Mouse (Mus musculus) neural tube, embryonic 15.5 days (tissue): ENCODE results near the gene Nfia. TPM values are rescaled to one million over a fixed set of nuclear protein-coding genes. Genes with fewer than 3 reads are reported as not detected.

Experiments
- ATAC-seq: fragments of 200-750 bp; cut with Nextera tagmentation; 2 replicates; pipeline ENCODE4 v1.8.0; 2017; ENCODE audit warnings: mild to moderate bottlenecking, moderate TSS enrichment, moderate library complexity; ENCODE audit not compliant: low FRiP score
- H3K27ac ChIP-seq: fragments of 300-500 bp; sonication (generic); replicated peaks from 2 replicates; pipeline ENCODE4 v1.5.1; 2015; ENCODE audit warnings: mild to moderate bottlenecking, inconsistent platforms
- H3K27me3 ChIP-seq: fragments of 300-500 bp; sonication (generic); replicated peaks from 2 replicates; pipeline ENCODE4 v1.6.1; 2015; ENCODE audit warnings: inconsistent platforms
- H3K36me3 ChIP-seq: fragments of 300-500 bp; sonication (generic); 2 replicates; pipeline ENCODE4 v1.6.1; 2015; ENCODE audit warnings: inconsistent platforms
- H3K4me1 ChIP-seq: fragments of 300-500 bp; sonication (generic); 2 replicates; pipeline ENCODE4 v1.6.1; 2015; ENCODE audit warnings: inconsistent platforms
- H3K4me2 ChIP-seq: fragments of 300-500 bp; sonication (generic); 2 replicates; pipeline ENCODE4 v1.6.1; 2015; ENCODE audit warnings: inconsistent platforms, mild to moderate bottlenecking, moderate library complexity
- H3K4me3 ChIP-seq: fragments of 300-500 bp; sonication (generic); replicated peaks from 2 replicates; pipeline ENCODE4 v1.5.1; 2015; ENCODE audit warnings: mild to moderate bottlenecking, inconsistent platforms
- H3K9ac ChIP-seq: fragments of 300-500 bp; sonication (generic); replicated peaks from 2 replicates; pipeline ENCODE4 v1.6.1; 2015; ENCODE audit warnings: mild to moderate bottlenecking, inconsistent platforms
- H3K9me3 ChIP-seq: fragments of 300-500 bp; sonication (generic); replicated peaks from 2 replicates; pipeline ENCODE4 v1.6.1; 2016; ENCODE audit warnings: inconsistent platforms
- WGBS: fragments of 180-500 bp; shearing (Covaris S2); methylation state at CpG from one replicate; pipeline ENCODE4 v1.1.7; 2015; ENCODE audit warnings: mixed read lengths; 5-methylcytosine and 5-hydroxymethylcytosine counted together
- polyA plus RNA-seq: library from polyadenylated mRNA; unstranded; fragments of >200 nt; fragmentation: Nextera tagmentation; extraction: Ambion mirVana; gene quantifications from 2 replicates; pipeline ENCODE4 v1.2.1, GENCODE M21; 2015

The Nfia gene
- polyA plus RNA-seq, 1 experiment from 2014 or later, result 36.0 TPM

- Histone ChIP-seq H3K4me1 (peaks cover 21% of the 10 kb centered on the region), H3K9ac (no peak overlapping the region), H3K4me2 (no peak overlapping the region), H3K4me3 (no peak overlapping the region), H3K36me3 (no peaks in the 10 kb centered on the region), H3K27ac (0 out of 2 replicates have a peak overlapping the region, but pooled peaks have one; percentile 28), H3K27me3 (no peaks in the 10 kb centered on the region), H3K9me3 (no peaks in the 10 kb centered on the region)
- peak; percentile 39 for ATAC-seq
- WGBS, result 44% methylated on average over 8 of the region's 8 CpGs
Observed at GRCm38 (mm10) chr4:98050003-98050620, 277.6 kb downstream of the Nfia start.

- Histone ChIP-seq H3K4me1 (peaks cover 21% of the 10 kb centered on the region), H3K36me3 (no peaks in the 10 kb centered on the region), H3K4me2 (no peak overlapping the region), H3K9me3 (no peaks in the 10 kb centered on the region), H3K27me3 (no peaks in the 10 kb centered on the region), H3K9ac (no peak overlapping the region), H3K4me3 (no peak overlapping the region), H3K27ac (no peak overlapping the region)
- 29% methylated on average over 10 of the region's 10 CpGs for WGBS
- ATAC-seq, result peak; percentile 39
Observed at GRCm38 (mm10) chr4:98050781-98051180, 278.2 kb downstream of the Nfia start.

- H3K4me1 ChIP-seq, result peaks cover 21% of the 10 kb centered on the region
- H3K4me3 ChIP-seq, result no peak overlapping the region
- H3K27ac ChIP-seq, result no peak overlapping the region
- 57% methylated on average over 3 of the region's 3 CpGs for WGBS
- ATAC-seq, result no peak
- H3K9me3 ChIP-seq, result no peaks in the 10 kb centered on the region
- H3K4me2 ChIP-seq, result no peak overlapping the region
- H3K9ac ChIP-seq, result no peak overlapping the region
- no peaks in the 10 kb centered on the region for H3K27me3 ChIP-seq
- no peaks in the 10 kb centered on the region for H3K36me3 ChIP-seq
Observed at GRCm38 (mm10) chr4:98051326-98051725, 278.8 kb downstream of the Nfia start.

- no peak overlapping the region for H3K4me2 ChIP-seq
- no peak overlapping the region for H3K9ac ChIP-seq
- H3K36me3 ChIP-seq, result no peaks in the 10 kb centered on the region
- no peak overlapping the region for H3K27ac ChIP-seq
- H3K4me1 ChIP-seq, result peaks cover 12% of the 10 kb centered on the region
- H3K9me3 ChIP-seq, result no peaks in the 10 kb centered on the region
- 91% methylated on average over 4 of the region's 4 CpGs for WGBS
- no peaks in the 10 kb centered on the region for H3K27me3 ChIP-seq
- no peak overlapping the region for H3K4me3 ChIP-seq
- ATAC-seq, result no peak
Observed at GRCm38 (mm10) chr4:98055036-98055435, 282.5 kb downstream of the Nfia start.

GRCm38 (mm10) chr4:98056396-98057020 is 284.0 kb downstream of the Nfia start:
- WGBS, result 94% methylated on average over 7 of the region's 7 CpGs
- Histone ChIP-seq H3K27ac (no peak overlapping the region), H3K9ac (no peak overlapping the region), H3K36me3 (no peaks in the 10 kb centered on the region), H3K9me3 (no peaks in the 10 kb centered on the region), H3K27me3 (no peaks in the 10 kb centered on the region), H3K4me3 (no peak overlapping the region), H3K4me1 (no peaks in the 10 kb centered on the region), H3K4me2 (no peak overlapping the region)
- no peak for ATAC-seq

GRCm38 (mm10) chr4:98057246-98057645 is 284.7 kb downstream of the Nfia start:
- ATAC-seq, result no peak
- H3K9me3 ChIP-seq, result no peaks in the 10 kb centered on the region
- no peaks in the 10 kb centered on the region for H3K27me3 ChIP-seq
- H3K4me3 ChIP-seq, result no peak overlapping the region
- no peaks in the 10 kb centered on the region for H3K36me3 ChIP-seq
- H3K9ac ChIP-seq, result no peak overlapping the region
- H3K27ac ChIP-seq, result no peak overlapping the region
- WGBS, result 77% methylated on average over 12 of the region's 12 CpGs
- no peaks in the 10 kb centered on the region for H3K4me1 ChIP-seq
- H3K4me2 ChIP-seq, result no peak overlapping the region

- Histone ChIP-seq H3K36me3 (no peaks in the 10 kb centered on the region), H3K27ac (no peak overlapping the region), H3K4me2 (no peak overlapping the region), H3K27me3 (no peaks in the 10 kb centered on the region), H3K9ac (no peak overlapping the region), H3K4me1 (no peaks in the 10 kb centered on the region), H3K9me3 (no peaks in the 10 kb centered on the region), H3K4me3 (no peak overlapping the region)
- no peak for ATAC-seq
- 80% methylated on average over 4 of the region's 4 CpGs for WGBS
Observed at GRCm38 (mm10) chr4:98057721-98058120, 285.2 kb downstream of the Nfia start.

GRCm38 (mm10) chr4:98058182-98058581 is 285.6 kb downstream of the Nfia start:
- Histone ChIP-seq H3K36me3 (no peaks in the 10 kb centered on the region), H3K27me3 (no peaks in the 10 kb centered on the region), H3K4me3 (no peak overlapping the region), H3K9me3 (no peaks in the 10 kb centered on the region), H3K4me1 (no peaks in the 10 kb centered on the region), H3K4me2 (no peak overlapping the region), H3K9ac (no peak overlapping the region), H3K27ac (no peak overlapping the region)
- ATAC-seq, result no peak

- Histone ChIP-seq H3K4me3 (no peak overlapping the region), H3K9me3 (no peaks in the 10 kb centered on the region), H3K36me3 (no peaks in the 10 kb centered on the region), H3K27me3 (no peaks in the 10 kb centered on the region), H3K27ac (no peak overlapping the region), H3K9ac (no peak overlapping the region), H3K4me1 (no peaks in the 10 kb centered on the region), H3K4me2 (no peak overlapping the region)
- ATAC-seq, result no peak
- 63% methylated on average over 1 of the region's 1 CpGs for WGBS
Observed at GRCm38 (mm10) chr4:98060601-98061000, 288.1 kb downstream of the Nfia start.

- no peaks in the 10 kb centered on the region for H3K4me1 ChIP-seq
- H3K36me3 ChIP-seq, result no peaks in the 10 kb centered on the region
- no peak overlapping the region for H3K9ac ChIP-seq
- H3K27ac ChIP-seq, result no peak overlapping the region
- no peak overlapping the region for H3K4me3 ChIP-seq
- no peak overlapping the region for H3K4me2 ChIP-seq
- ATAC-seq, result no peak
- no peaks in the 10 kb centered on the region for H3K9me3 ChIP-seq
- H3K27me3 ChIP-seq, result no peaks in the 10 kb centered on the region
- 83% methylated on average over 1 of the region's 1 CpGs for WGBS
Observed at GRCm38 (mm10) chr4:98061086-98061485, 288.6 kb downstream of the Nfia start.

- Histone ChIP-seq H3K27me3 (no peaks in the 10 kb centered on the region), H3K27ac (no peak overlapping the region), H3K9me3 (no peaks in the 10 kb centered on the region), H3K9ac (no peak overlapping the region), H3K4me2 (no peak overlapping the region), H3K36me3 (no peaks in the 10 kb centered on the region), H3K4me1 (no peaks in the 10 kb centered on the region), H3K4me3 (no peak overlapping the region)
- 87% methylated on average over 3 of the region's 3 CpGs for WGBS
- ATAC-seq, result no peak
Observed at GRCm38 (mm10) chr4:98063280-98063679, 290.7 kb downstream of the Nfia start.

- no peak overlapping the region for H3K27ac ChIP-seq
- ATAC-seq, result no peak
- 88% methylated on average over 7 of the region's 7 CpGs for WGBS
Observed at GRCm38 (mm10) chr4:98076106-98076505, 303.6 kb downstream of the Nfia start.

More at GRCm38 (mm10) chr4:98076106-98076505, 303.6 kb downstream of the Nfia start:
- H3K9ac ChIP-seq, result no peak overlapping the region
- no peak overlapping the region for H3K4me3 ChIP-seq
- no peak overlapping the region for H3K4me2 ChIP-seq
- H3K36me3 ChIP-seq, result no peaks in the 10 kb centered on the region
- H3K27me3 ChIP-seq, result no peaks in the 10 kb centered on the region
- H3K9me3 ChIP-seq, result no peaks in the 10 kb centered on the region
- no peaks in the 10 kb centered on the region for H3K4me1 ChIP-seq
